Mouse (Mus musculus): ENCODE data around the gene Aox1. TPM values are rescaled to one million over a fixed set of nuclear protein-coding genes. Genes with fewer than 3 reads are reported as not detected.

The Aox1 gene
- not detected in 2 replicates for polyA plus RNA-seq (2012)

- no peak for TF ChIP-seq GATA1 (IDR thresholded peaks at IDR 0.05; ENCODE audit: low read length)
Observed at GRCm38 (mm10) chr1:58029636-58030117, at the start of gene Aox1. TSS of gene Aox1 (plus strand) at chr1:58029931.

GRCm38 (mm10) chr1:57989052-57989600 lies 40.6 kb upstream of the Aox1 start:
- TF ChIP-seq GATA1 (IDR thresholded peaks at IDR 0.05; ENCODE audit: low read length): no peak

- no peak for TF ChIP-seq GATA1 (IDR thresholded peaks at IDR 0.05; ENCODE audit: low read length)
Observed at GRCm38 (mm10) chr1:57991277-57991676, 38.5 kb upstream of the Aox1 start.

GRCm38 (mm10) chr1:57995432-57996132 lies 34.1 kb upstream of the Aox1 start, which contains the start of gene Sgo2a:
TSS of gene Sgo2a (plus strand) at chr1:57995971.
- no peak for TF ChIP-seq GATA1 (IDR thresholded peaks at IDR 0.05; ENCODE audit: low read length)

GRCm38 (mm10) chr1:57996133-57996615 lies 33.6 kb upstream of the Aox1 start:
- TF ChIP-seq GATA1 (IDR thresholded peaks at IDR 0.05; ENCODE audit: low read length): no peak

GRCm38 (mm10) chr1:57998146-57998545 lies 31.6 kb upstream of the Aox1 start:
- no peak for TF ChIP-seq GATA1 (IDR thresholded peaks at IDR 0.05; ENCODE audit: low read length)

- no peak for TF ChIP-seq GATA1 (IDR thresholded peaks at IDR 0.05; ENCODE audit: low read length)
Observed at GRCm38 (mm10) chr1:58018856-58019255, 10.9 kb upstream of the Aox1 start, which contains the start of gene Kctd18. TSS of gene Kctd18 (minus strand) at chr1:58018956.

GRCm38 (mm10) chr1:58027707-58028106 lies 2.0 kb upstream of the Aox1 start:
- TF ChIP-seq GATA1 (IDR thresholded peaks at IDR 0.05; ENCODE audit: low read length): no peak

GRCm38 (mm10) chr1:58030156-58030871 lies 583 bp downstream of the Aox1 start:
- no peak for TF ChIP-seq GATA1 (IDR thresholded peaks at IDR 0.05; ENCODE audit: low read length)

GRCm38 (mm10) chr1:58031160-58031769 lies 1.5 kb downstream of the Aox1 start:
- no peak for TF ChIP-seq GATA1 (IDR thresholded peaks at IDR 0.05; ENCODE audit: low read length)

GRCm38 (mm10) chr1:58045076-58045475 lies 15.3 kb downstream of the Aox1 start:
- TF ChIP-seq GATA1 (IDR thresholded peaks at IDR 0.05; ENCODE audit: low read length): no peak

- TF ChIP-seq GATA1 (IDR thresholded peaks at IDR 0.05; ENCODE audit: low read length): no peak
Observed at GRCm38 (mm10) chr1:58045546-58045945, 15.8 kb downstream of the Aox1 start.

- no peak for TF ChIP-seq GATA1 (IDR thresholded peaks at IDR 0.05; ENCODE audit: low read length)
Observed at GRCm38 (mm10) chr1:58046721-58047290, 17.1 kb downstream of the Aox1 start.

- TF ChIP-seq GATA1 (IDR thresholded peaks at IDR 0.05; ENCODE audit: low read length): no peak
Observed at GRCm38 (mm10) chr1:58049126-58049525, 19.4 kb downstream of the Aox1 start.

GRCm38 (mm10) chr1:58055598-58055997 lies 25.9 kb downstream of the Aox1 start:
- TF ChIP-seq GATA1 (IDR thresholded peaks at IDR 0.05; ENCODE audit: low read length): no peak

All from G1E-ER4 (cell line).